Mouse (Mus musculus) ES-E14 (cell line): ENCODE measurements around the gene C7. TPM values are rescaled to one million over a fixed set of nuclear protein-coding genes. Genes with fewer than 3 reads are reported as not detected.

Source experiments
- DNase-seq: peaks from one replicate; pipeline ENCODE4 v3.0.0-alpha.2; 2013; ENCODE audit warnings: low read depth, low spot score
- H3K27ac ChIP-seq: 2 replicates; pipeline ENCODE4 v1.5.1; 2012; ENCODE audit warnings: low read depth, mild to moderate bottlenecking, low read length, moderate library complexity, mixed read lengths; ENCODE audit not compliant: poor library complexity, insufficient read depth, severe bottlenecking
- H3K36me3 ChIP-seq: 2 replicates; pipeline ENCODE4 v1.6.1; 2012; ENCODE audit warnings: mild to moderate bottlenecking, low read length, moderate library complexity, mixed read lengths; ENCODE audit not compliant: control insufficient read depth, poor library complexity, insufficient read depth, severe bottlenecking
- H3K4me1 ChIP-seq, 2 experiments: fragments of 150-350 bp in 1 of 2; sonication (generic) in 1 of 2; 2 replicates each; pipeline ENCODE4 v1.6.1; 2012; ENCODE audit warnings: low read length in 2 of 2, mild to moderate bottlenecking in 1 of 2, mixed read lengths in 1 of 2; ENCODE audit not compliant: control insufficient read depth in 2 of 2, insufficient read depth in 2 of 2, poor library complexity in 1 of 2
- H3K4me3 ChIP-seq, 2 experiments: fragments of 150-350 bp in 1 of 2; sonication (generic) in 1 of 2; 2 replicates each; pipeline ENCODE4 v1.5.1; 2012; ENCODE audit warnings: low read length in 2 of 2, low read depth in 1 of 2, mild to moderate bottlenecking in 1 of 2, mixed read lengths in 1 of 2; ENCODE audit not compliant: insufficient read depth in 1 of 2, poor library complexity in 1 of 2, severe bottlenecking in 1 of 2
- H3K9ac ChIP-seq: 2 replicates; pipeline ENCODE4 v1.6.1; 2012; ENCODE audit warnings: low read depth, mild to moderate bottlenecking, low read length, mixed read lengths; ENCODE audit not compliant: poor library complexity, insufficient read depth, severe bottlenecking
- H3K9me3 ChIP-seq: fragments of 150-350 bp; sonication (generic); 2 replicates; pipeline ENCODE4 v1.6.1; 2012; ENCODE audit warnings: low read depth, mild to moderate bottlenecking, low read length; ENCODE audit not compliant: control insufficient read depth, insufficient read depth
- CHD2 ChIP-seq: IDR thresholded peaks from 2 replicates; pipeline ENCODE4 v1.6.1; 2014; ENCODE audit warnings: mild to moderate bottlenecking, low read depth, low read length, inconsistent platforms
- HCFC1 ChIP-seq: IDR thresholded peaks from 2 replicates; pipeline ENCODE4 v1.6.1; 2012; ENCODE audit warnings: low read length, inconsistent platforms, borderline replicate concordance; ENCODE audit not compliant: insufficient read depth
- MAFK ChIP-seq: IDR thresholded peaks from 2 replicates; pipeline ENCODE4 v1.6.1; 2014; ENCODE audit warnings: mild to moderate bottlenecking, low read depth, low read length, inconsistent platforms; ENCODE audit not compliant: insufficient read depth
- ZC3H11A ChIP-seq: IDR thresholded peaks from 2 replicates; pipeline ENCODE4 v1.6.1; 2012; ENCODE audit warnings: low read depth, mild to moderate bottlenecking, inconsistent platforms, low read length, borderline replicate concordance
- ZNF384 ChIP-seq: IDR thresholded peaks from 2 replicates; pipeline ENCODE4 v1.6.1; 2012; ENCODE audit warnings: low read depth, low read length, inconsistent platforms
- in situ Hi-C, 2 experiments: fragments of 600-800 bp; cut with MboI; formaldehyde crosslinking; loops; one replicate each; pipeline ENCODE4 v1.15.1; 2025; ENCODE audit warnings: low sequenced_read_pairs in 2 of 2, inconsistent platforms in 1 of 2; ENCODE audit not compliant: unreplicated experiment in 2 of 2
- total RNA-seq: library from RNA; depleted of rRNA; stranded (reverse); fragments of 300-350 nt; gene quantifications from 2 replicates; pipeline ENCODE4 v1.2.3, GENCODE M21; 2012

C7 gene
- total RNA-seq, 1 experiment = 0.18 TPM

GRCm38 (mm10) chr15:5106293-5106692 is 42.8 kb upstream of the C7 start:
- Histone ChIP-seq H3K27ac (no peak overlapping the region), H3K9ac (no peak overlapping the region), H3K4me3 (no peak overlapping the region), H3K36me3 (no peaks in the 10 kb centered on the region), H3K9me3 (no peaks in the 10 kb centered on the region), H3K4me1 (no peaks in the 10 kb centered on the region)
- in situ Hi-C loops = no loop called here
- no peak for DNase-seq
- TF ChIP-seq ZNF384 (peak; percentile 96), HCFC1 (no peak), ZC3H11A (peak; percentile 23; the same call in 1 of the 2 replicates)

GRCm38 (mm10) chr15:5105891-5106290 is 42.4 kb upstream of the C7 start:
- Histone ChIP-seq H3K27ac (no peak overlapping the region), H3K36me3 (no peaks in the 10 kb centered on the region), H3K9me3 (no peaks in the 10 kb centered on the region), H3K4me1 (no peaks in the 10 kb centered on the region), H3K9ac (no peak overlapping the region), H3K4me3 (no peak overlapping the region)
- DNase-seq = no peak
- in situ Hi-C loops = no loop called here
- TF ChIP-seq HCFC1 (no peak), ZC3H11A (no peak), ZNF384 (no peak), CHD2 (no peak), MAFK (no peak)

- no peaks in the 10 kb centered on the region for H3K4me1 ChIP-seq
- H3K27ac ChIP-seq = no peak overlapping the region
- H3K4me3 ChIP-seq = no peak overlapping the region
- in situ Hi-C loops = no loop called here
- H3K9me3 ChIP-seq = no peaks in the 10 kb centered on the region
- TF ChIP-seq ZNF384 (no peak), CHD2 (no peak)
- no peaks in the 10 kb centered on the region for H3K36me3 ChIP-seq
- DNase-seq = no peak
- no peak overlapping the region for H3K9ac ChIP-seq
Measured at GRCm38 (mm10) chr15:5102312-5102711, 38.8 kb upstream of the C7 start.

- Histone ChIP-seq H3K4me1 (no peaks in the 10 kb centered on the region), H3K4me3 (no peak overlapping the region), H3K9ac (no peak overlapping the region), H3K9me3 (no peaks in the 10 kb centered on the region), H3K27ac (no peak overlapping the region), H3K36me3 (no peaks in the 10 kb centered on the region)
- no peak for DNase-seq
- in situ Hi-C loops = loop anchor here in 1 of 2 experiments (25.0 kb wide), 1 partner anchor 1115 kb away; no protein-coding TSS in a partner anchor
- TF ChIP-seq ZC3H11A (no peak), MAFK (no peak), CHD2 (no peak), HCFC1 (no peak), ZNF384 (no peak)
Measured at GRCm38 (mm10) chr15:5097376-5097775, 33.8 kb upstream of the C7 start.

GRCm38 (mm10) chr15:5095534-5096301 is 32.2 kb upstream of the C7 start:
- Histone ChIP-seq H3K9ac (no peak overlapping the region), H3K4me1 (no peaks in the 10 kb centered on the region), H3K9me3 (no peaks in the 10 kb centered on the region), H3K36me3 (no peaks in the 10 kb centered on the region), H3K4me3 (no peak overlapping the region), H3K27ac (no peak overlapping the region)
- no peak for DNase-seq
- TF ChIP-seq ZNF384 = no peak
- no peak for TF ChIP-seq HCFC1
- no peak for TF ChIP-seq CHD2
- in situ Hi-C loops = loop anchor here in 1 of 2 experiments (25.0 kb wide), 1 partner anchor 1117 kb away; no protein-coding TSS in a partner anchor
